Mouse (Mus musculus): ENCODE results near the gene Zdhhc17.

Zdhhc17 gene

GRCm38 (mm10) chr10:111005611-111006488 is 4.1 kb downstream of the Zdhhc17 start:
- in situ Hi-C loops (cut with MboI): loop anchor here (5.0 kb wide), 1 partner anchor 66 kb away; no protein-coding TSS in a partner anchor

DNA sequence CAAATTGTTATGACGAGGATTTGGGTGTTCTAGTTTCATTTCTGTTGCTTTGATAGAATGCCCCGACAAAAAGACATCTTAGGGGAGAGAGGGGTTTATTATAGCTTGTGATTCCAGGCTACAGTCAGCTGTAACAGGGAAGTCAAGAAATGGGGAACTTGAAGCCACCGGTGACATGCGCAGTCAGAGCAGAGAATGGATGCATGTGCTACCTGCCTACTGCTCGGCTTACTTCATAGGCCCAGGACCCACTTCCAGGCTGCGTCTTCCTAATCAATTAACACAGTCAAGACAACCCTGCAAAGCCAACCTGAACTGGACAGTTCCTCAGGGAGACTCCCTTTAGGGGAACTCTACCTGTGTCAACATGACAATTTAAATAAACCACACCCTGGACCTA is 5.7 kb downstream of the Zdhhc17 start:
- in situ Hi-C loops (cut with MboI): no loop called here

GRCm38 (mm10) chr10:110999201-110999600 is 10.7 kb downstream of the Zdhhc17 start:
- in situ Hi-C loops (cut with MboI): loop anchor here (10.0 kb wide), 1 partner anchor 106 kb away; no protein-coding TSS in a partner anchor

- in situ Hi-C loops (cut with MboI): loop anchor here (10.0 kb wide), 1 partner anchor 108 kb away; no protein-coding TSS in a partner anchor
Measured at GRCm38 (mm10) chr10:110997180-110997579, 12.8 kb downstream of the Zdhhc17 start.

DNA sequence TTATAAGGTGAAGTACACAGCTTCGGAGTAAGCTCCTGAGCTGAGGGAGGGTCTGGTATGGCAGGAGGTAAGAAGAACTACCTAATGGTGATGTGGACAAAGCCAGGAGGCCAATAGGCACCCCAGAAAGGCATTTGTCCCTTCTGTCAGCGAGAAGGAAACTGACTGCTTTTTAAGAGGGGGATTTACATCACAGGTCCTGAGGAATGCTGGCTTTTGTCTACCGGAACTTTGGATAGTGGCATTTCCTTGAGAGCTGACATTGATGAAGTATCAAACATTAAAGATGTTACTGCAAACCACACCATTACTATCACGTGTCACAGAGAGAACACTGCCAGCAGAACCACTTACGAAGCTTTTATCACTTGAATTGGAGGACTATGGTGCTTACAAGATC is 15.2 kb downstream of the Zdhhc17 start:
- in situ Hi-C loops (cut with MboI): loop anchor here (10.0 kb wide), 1 partner anchor 110 kb away; no protein-coding TSS in a partner anchor

DNA sequence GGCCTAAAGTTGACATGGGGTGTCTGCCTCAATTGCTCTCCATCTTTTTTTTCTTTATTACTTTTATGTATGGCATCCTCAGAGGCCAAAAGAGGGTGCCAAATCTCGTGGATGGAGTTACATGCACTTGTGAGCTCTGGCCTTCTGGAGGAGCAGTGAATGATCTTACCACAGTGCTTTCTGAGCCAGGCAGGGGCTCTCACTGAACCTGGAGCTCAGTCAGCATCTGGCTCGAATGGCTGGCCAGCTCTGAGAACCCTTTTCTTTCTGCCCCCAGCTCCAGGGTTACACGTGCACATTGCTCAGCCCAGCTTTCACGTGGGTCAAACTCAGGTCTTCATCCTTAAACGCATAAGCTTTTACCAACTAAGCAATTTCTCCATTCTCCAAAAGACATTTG is 16.7 kb downstream of the Zdhhc17 start:
- in situ Hi-C loops (cut with MboI): loop anchor here (10.0 kb wide), 1 partner anchor 112 kb away; no protein-coding TSS in a partner anchor

DNA sequence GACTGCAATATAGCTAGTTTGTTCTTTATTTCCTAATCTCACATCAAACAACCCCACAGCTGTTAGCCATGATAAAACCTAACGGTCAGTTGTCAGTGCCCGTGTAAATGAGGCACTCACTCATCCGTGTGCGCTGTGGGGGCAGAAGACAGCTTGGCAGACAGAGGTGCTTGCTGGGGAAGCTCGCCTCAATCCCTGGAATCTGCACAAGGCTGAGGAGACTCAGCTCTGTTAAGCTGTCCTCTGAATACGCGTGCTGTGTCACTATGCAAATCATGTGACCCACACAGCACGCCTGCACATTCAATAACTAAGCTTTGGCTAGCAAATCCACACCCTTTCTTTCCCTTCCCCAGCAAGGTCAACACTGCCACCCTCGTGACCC is 17.9 kb downstream of the Zdhhc17 start:
- in situ Hi-C loops (cut with MboI): loop anchor here (10.0 kb wide), 1 partner anchor 113 kb away; no protein-coding TSS in a partner anchor

DNA sequence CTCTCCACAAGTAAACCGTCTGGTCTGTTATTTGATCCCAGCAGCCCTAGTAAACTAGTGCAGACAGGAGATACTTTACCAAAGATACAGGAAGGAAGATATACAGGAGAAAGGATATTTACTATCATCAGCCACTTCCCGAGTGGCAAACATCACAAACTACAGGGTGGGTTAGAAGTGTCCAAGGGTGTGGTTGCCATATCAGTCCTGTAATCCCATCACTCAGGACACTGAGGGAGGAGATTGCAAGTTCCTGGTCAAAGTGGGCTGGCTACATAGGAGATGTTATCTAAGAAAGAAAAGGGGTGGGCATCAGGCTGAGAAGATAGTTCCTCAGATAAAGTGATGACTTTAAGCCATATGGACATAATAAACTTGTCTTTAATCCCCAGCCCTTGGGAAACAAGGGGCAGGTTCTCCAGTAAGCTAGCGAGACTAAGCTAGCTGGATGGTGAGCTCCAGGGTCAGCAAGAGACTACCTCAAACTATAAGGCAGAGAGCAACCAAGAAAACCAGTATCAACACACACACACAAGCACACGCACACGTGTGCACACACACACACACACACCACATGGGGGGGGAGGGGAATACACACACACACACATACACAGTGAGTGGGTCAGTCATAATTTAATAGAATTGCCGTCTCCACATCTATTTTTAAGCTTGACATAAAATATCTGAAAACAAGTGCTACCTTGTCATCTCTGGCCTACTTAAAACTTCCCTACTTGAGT is 18.5 kb downstream of the Zdhhc17 start:
- in situ Hi-C loops (cut with MboI): loop anchor here (10.0 kb wide), 1 partner anchor 113 kb away; no protein-coding TSS in a partner anchor

DNA sequence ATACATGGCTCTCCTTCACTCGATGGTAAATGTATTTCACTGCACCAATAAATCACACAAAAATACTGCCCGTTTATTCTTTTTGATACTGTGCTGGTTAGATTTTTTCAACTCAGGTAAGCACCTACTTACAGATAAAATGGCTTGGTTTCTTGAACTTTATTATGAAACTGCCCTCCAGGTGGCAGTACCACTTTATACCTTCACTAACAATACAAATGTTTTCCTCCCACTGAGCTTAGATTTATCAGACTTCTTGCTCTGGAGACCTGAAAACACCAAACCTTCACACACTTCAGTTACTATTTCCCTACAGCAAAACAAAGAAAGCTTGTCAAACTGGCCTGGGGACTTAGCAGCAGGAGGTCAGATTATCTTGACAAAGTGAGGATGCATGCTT is 20.2 kb downstream of the Zdhhc17 start:
- in situ Hi-C loops (cut with MboI): loop anchor here (10.0 kb wide), 1 partner anchor 115 kb away; no protein-coding TSS in a partner anchor

DNA sequence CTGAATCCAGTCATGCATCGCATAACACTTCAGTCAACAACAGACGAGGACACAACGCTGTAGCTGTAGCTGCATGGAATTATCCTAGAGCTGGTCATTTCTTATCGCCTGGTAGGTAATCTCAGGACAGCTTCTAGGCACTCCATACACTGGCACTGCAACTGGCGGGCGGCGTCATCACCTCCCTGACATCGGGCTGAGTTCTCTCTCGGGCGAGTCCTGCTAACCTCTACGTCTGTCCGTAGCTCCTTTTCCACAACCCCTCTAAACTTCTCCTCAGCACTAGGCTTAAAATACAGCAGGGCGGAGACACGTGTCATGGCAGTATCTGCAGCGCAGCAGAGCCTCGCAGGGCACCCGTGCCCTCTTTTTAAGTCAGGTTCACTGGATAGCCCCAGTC is 23.3 kb downstream of the Zdhhc17 start:
- in situ Hi-C loops (cut with MboI): no loop called here

GRCm38 (mm10) chr10:110982771-110983170 is 27.2 kb downstream of the Zdhhc17 start:
- in situ Hi-C loops (cut with MboI): no loop called here

DNA sequence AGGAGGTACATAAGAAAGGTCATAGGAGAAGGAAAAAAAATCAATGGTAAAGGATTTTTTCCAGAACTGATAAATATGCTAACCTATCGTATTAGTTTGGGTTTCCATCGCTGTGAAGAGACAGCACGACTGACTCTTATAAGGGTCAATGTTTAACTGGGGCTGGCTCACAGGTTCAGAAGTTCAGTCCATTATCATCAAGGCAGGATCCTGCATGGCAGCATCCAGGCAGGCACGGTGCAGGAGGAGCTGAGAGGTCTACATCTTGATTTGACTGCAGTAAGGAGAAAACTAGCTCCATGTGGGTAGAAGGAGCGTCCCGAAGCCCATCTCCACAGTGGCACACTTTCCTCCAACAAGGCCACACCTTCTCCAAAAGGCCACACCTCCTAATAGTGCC is 29.5 kb downstream of the Zdhhc17 start:
- in situ Hi-C loops (cut with MboI): no loop called here

- in situ Hi-C loops (cut with MboI): loop anchor here (10.0 kb wide), 1 partner anchor 185 kb away; no protein-coding TSS in a partner anchor
Measured at GRCm38 (mm10) chr10:110979431-110979830, 30.5 kb downstream of the Zdhhc17 start.

GRCm38 (mm10) chr10:110977379-110977778 is 32.6 kb downstream of the Zdhhc17 start:
- in situ Hi-C loops (cut with MboI): loop anchor here (10.0 kb wide), 1 partner anchor 183 kb away; no protein-coding TSS in a partner anchor

- in situ Hi-C loops (cut with MboI): loop anchor here (10.0 kb wide), 1 partner anchor 181 kb away; no protein-coding TSS in a partner anchor
Measured at GRCm38 (mm10) chr10:110976046-110976445, 33.9 kb downstream of the Zdhhc17 start.

DNA sequence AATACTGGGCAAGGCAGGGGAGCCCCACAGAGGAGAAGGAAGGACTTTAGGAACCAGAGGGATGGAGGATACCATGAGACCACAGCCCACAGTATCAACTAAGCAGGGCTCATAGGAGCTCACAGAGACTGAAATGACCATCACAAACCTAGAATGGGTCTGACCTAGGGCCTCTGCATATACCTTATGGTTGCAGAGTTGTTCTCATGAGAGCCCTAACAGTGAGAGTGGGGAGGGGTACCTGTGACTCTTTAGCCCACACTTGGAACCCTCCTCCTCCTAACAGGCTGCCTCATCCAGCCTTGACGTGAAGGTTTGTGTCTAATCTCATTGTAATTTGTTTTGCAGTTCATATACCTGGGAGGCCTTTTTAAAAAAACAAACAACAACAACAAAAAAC is 35.1 kb downstream of the Zdhhc17 start:
- in situ Hi-C loops (cut with MboI): loop anchor here (10.0 kb wide), 1 partner anchor 180 kb away; no protein-coding TSS in a partner anchor

DNA sequence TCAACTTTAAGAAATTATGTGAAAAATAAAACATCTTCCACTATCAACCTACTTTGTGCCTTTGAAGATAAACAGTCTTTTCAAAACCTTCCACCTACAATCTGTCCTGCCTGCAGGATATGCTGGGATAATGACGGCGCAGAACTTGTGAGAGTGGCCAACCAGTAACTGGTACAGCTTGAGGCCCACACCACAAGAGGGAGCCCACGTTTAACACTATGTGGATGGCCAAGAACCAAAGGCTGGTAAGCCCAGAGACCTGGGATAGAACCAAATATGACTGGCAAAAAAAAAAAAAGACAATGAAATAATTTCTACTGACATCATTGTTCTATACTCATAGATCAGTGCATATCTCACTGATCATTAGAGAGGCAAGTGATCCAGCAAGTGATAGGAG is 35.5 kb downstream of the Zdhhc17 start:
- in situ Hi-C loops (cut with MboI): loop anchor here (10.0 kb wide), 1 partner anchor 180 kb away; no protein-coding TSS in a partner anchor

DNA sequence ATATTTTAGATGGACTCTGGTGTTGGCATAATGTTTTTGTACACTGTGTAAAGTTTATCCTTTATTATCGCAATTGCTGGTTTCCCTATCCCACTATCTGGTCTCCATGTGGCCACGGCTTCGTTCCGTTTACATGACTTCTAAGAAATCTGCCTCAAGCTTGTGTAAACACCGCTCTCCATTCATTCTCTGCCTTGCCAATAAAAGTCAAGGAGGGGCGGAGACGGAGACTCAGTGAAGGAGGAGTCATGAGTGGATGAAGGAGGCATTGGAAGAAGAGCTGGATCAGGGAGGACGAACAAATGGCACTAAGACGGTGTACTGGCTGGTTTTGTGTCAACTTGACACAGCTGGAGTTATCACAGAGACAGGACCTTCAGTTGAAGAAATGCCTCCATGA is 37.9 kb downstream of the Zdhhc17 start:
- in situ Hi-C loops (cut with MboI): loop anchor here (10.0 kb wide), 1 partner anchor 177 kb away; no protein-coding TSS in a partner anchor

GRCm38 (mm10) chr10:110971483-110971882 is 38.5 kb downstream of the Zdhhc17 start:
- in situ Hi-C loops (cut with MboI): loop anchor here (10.0 kb wide), 1 partner anchor 177 kb away; no protein-coding TSS in a partner anchor

GRCm38 (mm10) chr10:110971044-110971443 is 38.9 kb downstream of the Zdhhc17 start:
- in situ Hi-C loops (cut with MboI): loop anchor here (10.0 kb wide), 1 partner anchor 176 kb away; no protein-coding TSS in a partner anchor

GRCm38 (mm10) chr10:110962172-110962571 is 47.8 kb downstream of the Zdhhc17 start:
- in situ Hi-C loops (cut with MboI): no loop called here

- in situ Hi-C loops (cut with MboI): no loop called here
Measured at GRCm38 (mm10) chr10:110960841-110961240, 49.1 kb downstream of the Zdhhc17 start.

Data from mature B cell (primary cell).